Mouse (Mus musculus) lung, postnatal 25 days (tissue): Measurements from ENCODE around the gene Gm9508.
"Not testable (repeated sequence)": the region's sequence is repeated elsewhere in the genome, so short reads cannot be mapped to it uniquely, and the experiment has no call there.

Experiments
- DNase-seq: peaks from one replicate; pipeline ENCODE4 v3.0.0; 2022; ENCODE audit warnings: low spot score

Gm9508 gene

DNA sequence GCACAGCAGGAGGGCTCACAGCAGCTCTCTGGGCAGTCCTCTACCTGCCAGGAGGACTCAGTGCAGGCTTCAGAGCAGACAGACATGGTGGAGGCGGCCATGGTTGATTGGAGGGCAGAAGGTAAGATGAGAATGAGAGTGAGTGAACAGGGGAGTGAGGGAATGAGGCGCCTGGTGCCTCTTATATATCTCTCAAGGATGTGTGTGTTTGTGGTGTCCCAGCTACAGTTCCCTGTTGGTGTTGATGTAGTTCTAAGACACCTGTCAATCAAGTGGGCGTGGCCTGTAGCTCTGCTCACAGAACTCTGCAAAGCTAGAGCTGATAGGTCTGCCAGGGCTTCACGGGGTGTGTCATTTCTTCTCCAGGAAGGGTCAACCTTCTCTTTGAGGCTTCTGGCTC, at the start of gene Gm9508:
TSS of gene Gm9508 (minus strand) at position 101 of the 400 bp plus-strand sequence.
- no peak for DNase-seq

DNA sequence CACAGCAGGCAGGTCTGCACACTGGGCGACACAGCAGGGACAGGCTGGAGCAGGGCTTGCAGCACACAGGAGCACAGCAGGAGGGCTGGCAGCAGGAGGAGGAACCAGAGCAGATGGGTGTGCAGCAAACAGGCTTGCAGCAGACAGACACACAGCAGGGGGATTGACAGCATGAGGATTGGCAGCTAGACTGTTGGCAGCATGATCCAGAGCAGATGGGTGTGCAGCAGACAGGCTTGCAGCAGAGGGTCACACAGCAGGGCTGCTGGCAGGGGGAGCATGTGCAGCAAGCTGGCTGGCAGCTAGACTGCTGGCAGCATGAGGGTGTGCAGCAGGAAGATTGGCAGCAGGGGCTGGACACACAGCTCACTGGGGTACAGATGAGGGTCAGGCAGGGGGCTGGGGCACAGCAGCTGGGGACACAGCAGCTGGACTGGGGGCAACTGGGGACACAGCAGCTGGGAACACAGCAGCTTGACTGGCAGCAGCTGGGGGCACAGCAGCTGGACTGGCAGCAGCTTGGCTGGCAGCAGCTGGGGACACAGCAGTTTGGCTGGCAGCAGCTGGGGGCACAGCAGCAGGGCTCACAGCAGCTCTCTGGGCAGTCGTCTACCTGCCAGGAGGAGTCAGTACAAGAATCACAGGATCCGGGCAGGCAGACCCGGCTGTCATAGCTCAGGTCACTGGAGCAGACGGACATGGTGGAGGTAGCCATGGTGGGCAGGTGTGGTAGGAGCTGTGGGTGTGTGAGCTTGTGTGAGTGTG, 45.1 kb upstream of the Gm9508 start, which contains the start of gene Gm18596:
TSS of gene Gm18596 (minus strand) at position 715 of the 765 bp plus-strand sequence.
- not testable (repeated sequence) for DNase-seq

DNA sequence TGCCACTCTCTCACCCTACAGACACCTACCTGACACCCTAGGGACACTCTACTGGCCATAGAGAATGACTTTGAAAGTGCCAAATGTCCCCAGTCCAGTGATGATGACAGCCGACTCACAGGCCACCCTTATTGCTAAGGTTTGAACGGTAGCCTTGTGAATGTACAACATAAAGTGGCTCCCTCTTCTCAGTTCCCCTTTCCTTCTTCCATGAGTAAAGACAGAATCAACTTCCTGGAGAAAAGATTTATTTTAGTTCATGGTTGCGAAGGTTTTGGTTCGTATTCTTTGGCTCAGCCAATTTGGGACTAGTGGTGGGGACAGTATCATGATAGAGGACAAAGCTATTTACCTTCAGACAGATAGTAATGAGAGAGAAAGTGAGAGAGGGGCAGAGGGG, 41.9 kb upstream of the Gm9508 start:
- no peak for DNase-seq

GRCm38 (mm10) chr10:77735928-77736327, 38.9 kb upstream of the Gm9508 start:
- no peak for DNase-seq

GRCm38 (mm10) chr10:77729241-77729640, 32.2 kb upstream of the Gm9508 start:
- no peak for DNase-seq

- DNase-seq: no peak
Measured at GRCm38 (mm10) chr10:77728280-77728679, 31.2 kb upstream of the Gm9508 start.

DNA sequence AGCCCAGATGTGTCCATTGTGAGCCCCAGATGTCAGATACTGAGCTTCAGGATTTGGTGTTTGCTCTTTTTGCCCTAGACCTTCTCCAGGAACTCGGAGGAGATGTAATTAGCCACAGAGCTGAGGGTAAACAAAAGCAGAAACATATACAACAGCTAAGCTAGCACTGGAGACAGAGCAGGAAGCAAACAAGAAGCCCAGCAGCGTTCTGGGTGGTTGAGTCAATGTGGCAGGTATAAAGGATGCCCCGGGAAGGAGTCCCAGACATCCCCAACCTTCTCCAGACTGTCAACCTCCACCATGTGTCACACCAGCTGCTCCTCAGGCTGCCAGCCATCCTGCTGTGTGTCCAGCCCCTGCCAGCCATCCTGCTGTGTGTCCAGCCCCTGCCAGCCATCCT, 29.2 kb upstream of the Gm9508 start, which contains the start of gene Gm10100:
TSS of gene Gm10100 (plus strand) at position 301 of the 400 bp plus-strand sequence.
- no peak for DNase-seq

GRCm38 (mm10) chr10:77724855-77725254, 27.8 kb upstream of the Gm9508 start:
- DNase-seq: no peak

DNA sequence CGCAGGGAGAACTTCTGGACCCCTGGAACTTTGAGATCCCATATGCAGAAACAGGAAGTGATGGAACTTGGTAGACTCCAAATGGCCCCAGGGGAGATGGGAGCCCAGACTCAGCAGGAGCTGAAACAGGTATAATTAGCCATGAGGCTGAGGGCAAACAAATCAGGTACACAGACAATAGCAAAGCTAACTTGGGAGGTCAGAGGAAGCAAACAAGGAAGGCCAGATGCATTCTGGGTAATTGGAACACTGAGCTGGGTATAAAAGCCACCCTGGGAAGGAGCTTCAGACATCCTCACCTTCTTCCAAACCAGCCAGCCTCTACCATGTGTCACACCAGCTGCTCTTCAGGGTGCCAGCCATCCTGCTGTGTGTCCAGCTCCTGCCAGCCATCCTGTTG, 23.3 kb upstream of the Gm9508 start, which contains the start of gene Krtap12-1:
TSS of gene Krtap12-1 (plus strand) at position 301 of the 400 bp plus-strand sequence.
- DNase-seq: not testable (repeated sequence)

- DNase-seq: no peak
Measured at GRCm38 (mm10) chr10:77715507-77715906, 18.5 kb upstream of the Gm9508 start, which contains the start of gene Gm10142. Gene Gm10142 (plus strand): TSS chr10:77715807.

- DNase-seq: no peak
Measured at GRCm38 (mm10) chr10:77713734-77714133, 16.7 kb upstream of the Gm9508 start.

DNA sequence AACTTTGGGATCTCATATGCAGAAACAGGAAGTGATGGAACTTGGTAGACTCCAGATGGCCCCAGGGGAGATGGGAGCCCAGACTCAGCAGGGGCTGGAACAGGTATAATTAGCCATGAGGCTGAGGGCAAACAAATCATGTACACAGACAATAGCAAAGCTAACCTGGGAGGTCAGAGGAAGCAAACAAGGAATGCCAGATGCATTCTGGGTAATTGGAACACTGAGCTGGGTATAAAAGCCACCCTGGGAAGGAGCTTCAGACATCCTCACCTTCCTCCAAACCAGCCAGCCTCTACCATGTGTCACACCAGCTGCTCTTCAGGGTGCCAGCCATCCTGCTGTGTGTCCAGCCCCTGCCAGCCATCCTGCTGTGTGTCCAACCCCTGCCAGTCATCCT, 14.1 kb upstream of the Gm9508 start, which contains the start of gene Gm10024:
TSS of gene Gm10024 (plus strand) at position 301 of the 400 bp plus-strand sequence.
- not testable (repeated sequence) for DNase-seq

GRCm38 (mm10) chr10:77709831-77710230, 12.8 kb upstream of the Gm9508 start:
- DNase-seq: no peak

DNA sequence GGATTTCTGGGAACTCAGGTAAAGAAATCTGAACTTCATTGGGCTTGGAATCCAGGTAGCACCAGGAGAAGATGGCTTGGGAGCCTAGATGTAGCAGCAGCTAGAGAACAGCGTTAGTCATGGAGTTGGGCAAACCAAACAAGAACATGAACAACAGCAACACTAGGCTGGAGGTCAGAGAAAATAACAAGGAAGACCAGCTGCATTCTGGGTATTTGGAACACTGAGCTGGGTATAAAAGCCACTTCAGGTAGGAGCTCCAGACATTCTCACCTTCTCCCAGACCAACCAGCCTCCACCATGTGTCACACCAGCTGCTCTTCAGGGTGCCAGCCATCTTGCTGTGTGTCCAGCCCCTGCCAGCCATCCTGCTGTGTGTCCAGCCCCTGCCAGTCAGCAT, 9.3 kb upstream of the Gm9508 start, which contains the start of gene Gm10272:
TSS of gene Gm10272 (plus strand) at position 301 of the 400 bp plus-strand sequence.
- no peak for DNase-seq

- not testable (repeated sequence) for DNase-seq
Measured at GRCm38 (mm10) chr10:77690356-77690807, 6.7 kb downstream of the Gm9508 start, which contains the start of gene Gm19402. Gene Gm19402 (minus strand): TSS chr10:77690757.

GRCm38 (mm10) chr10:77687021-77687420, 10.0 kb downstream of the Gm9508 start:
- DNase-seq: no peak

DNA sequence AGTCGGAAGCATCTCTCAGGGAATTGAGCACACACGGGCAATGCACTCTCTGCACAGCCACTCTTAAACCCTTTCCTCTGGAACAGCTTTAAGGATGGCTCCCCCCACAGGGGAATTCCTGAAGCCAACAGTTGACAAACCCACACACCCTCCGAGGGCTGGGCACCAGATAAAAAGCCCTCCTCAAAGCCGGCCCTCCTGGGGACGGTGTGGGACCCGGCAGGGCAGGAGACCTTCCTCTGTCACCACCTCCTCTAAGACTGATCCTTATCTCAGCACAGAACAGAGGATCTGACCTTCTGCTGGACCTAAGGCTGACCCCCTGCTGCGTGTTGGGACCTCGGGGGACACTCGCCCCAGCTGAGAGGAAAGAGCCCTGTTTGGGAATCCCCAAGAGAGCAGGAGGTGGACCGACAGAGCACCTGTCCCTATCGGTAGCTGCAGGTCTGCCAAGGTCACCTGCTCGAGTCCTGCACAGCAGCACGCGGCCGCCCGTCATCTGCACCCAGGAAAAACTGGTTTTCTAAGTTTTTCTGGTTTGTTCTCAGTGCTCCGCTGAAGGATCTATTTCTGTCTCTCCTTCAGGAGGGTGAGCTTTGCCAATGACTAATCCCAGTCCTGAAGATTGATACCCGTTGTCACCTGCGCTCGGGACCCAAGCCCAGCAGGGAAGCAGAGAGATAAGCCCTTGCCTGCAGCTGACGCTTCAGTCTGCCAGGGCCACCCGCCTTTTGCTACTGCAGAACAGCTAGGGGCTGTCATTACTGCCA, 11.0 kb downstream of the Gm9508 start, which contains the start of gene Tspear:
TSS of gene Tspear (plus strand) at position 675 of the 770 bp plus-strand sequence.
- DNase-seq: no peak

DNA sequence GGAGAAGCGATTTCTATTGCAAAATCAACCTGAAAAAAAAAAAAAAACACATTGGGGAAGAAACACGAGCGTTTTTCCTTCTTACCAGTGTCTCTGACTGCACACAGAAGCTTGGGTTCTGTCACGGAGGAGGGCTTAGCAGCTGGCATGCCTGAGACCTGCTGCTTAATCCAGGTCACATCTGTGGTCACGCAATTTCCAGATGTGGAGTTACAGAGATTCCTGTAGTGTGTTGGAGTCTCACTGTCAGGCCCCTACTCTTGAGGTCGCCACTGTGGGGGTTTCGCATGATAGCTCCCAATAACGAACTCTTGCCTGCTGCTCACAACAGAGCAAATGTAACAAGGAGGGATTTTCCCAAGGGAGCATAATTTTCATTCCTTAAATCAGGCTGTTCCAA, 12.9 kb downstream of the Gm9508 start:
- DNase-seq: no peak

- no peak for DNase-seq
Measured at GRCm38 (mm10) chr10:77682994-77683393, 14.0 kb downstream of the Gm9508 start.

DNA sequence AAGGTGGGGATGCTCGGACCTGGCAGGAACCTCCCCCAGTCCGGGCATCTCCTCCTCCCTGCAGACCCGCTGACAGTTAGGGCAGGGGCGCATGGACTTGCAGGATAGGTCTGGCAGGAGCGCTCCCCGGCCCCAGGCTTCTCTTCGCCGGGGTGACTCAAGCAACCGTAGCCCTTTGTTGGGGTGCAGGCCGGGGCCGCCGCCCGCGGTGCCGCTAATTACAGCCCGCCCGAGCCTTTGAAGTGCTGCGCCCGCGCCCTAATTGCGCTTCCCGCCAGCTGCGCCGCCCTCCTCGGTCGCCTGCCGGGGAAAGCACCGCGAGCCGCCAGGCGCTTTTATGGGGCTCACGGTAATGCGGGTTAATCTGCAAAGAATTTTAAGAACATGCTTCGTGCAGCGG, 19.5 kb downstream of the Gm9508 start:
- DNase-seq: no peak

GRCm38 (mm10) chr10:77673765-77674164, 23.3 kb downstream of the Gm9508 start:
- DNase-seq: no peak

DNA sequence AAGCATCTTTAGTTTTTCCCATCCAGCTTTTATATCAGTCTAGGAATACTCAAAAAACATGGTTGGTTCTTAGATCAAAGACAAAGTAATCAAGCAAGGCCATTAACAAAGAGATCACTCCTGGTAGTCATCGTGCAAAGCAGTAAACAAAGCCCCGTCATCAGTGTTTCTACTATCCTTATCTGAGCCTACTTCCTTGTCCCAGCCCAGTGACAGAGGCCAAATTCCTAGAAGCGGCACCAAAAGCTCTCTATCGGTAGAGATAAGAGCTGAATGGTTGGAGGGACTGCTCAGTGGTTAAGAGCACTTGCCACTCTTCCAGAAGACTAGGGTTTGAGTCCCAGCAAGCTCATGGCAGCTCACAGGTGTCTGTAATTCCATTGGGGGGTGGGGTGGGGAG, 25.5 kb downstream of the Gm9508 start:
- no peak for DNase-seq
